Mouse (Mus musculus): ENCODE results near the gene Adarb2.

Adarb2 gene

GRCm38 (mm10) chr13:8369868-8370387 lies 167.3 kb downstream of the Adarb2 start:
- DNase-seq, result no peak

GRCm38 (mm10) chr13:8388541-8388940 lies 185.9 kb downstream of the Adarb2 start:
- no peak for DNase-seq

- DNase-seq, result no peak
Observed at GRCm38 (mm10) chr13:8400265-8401041, 197.8 kb downstream of the Adarb2 start.

GRCm38 (mm10) chr13:8402324-8402873 lies 199.7 kb downstream of the Adarb2 start:
- DNase-seq, result no peak

- DNase-seq, result no peak
Observed at GRCm38 (mm10) chr13:8406020-8406419, 203.4 kb downstream of the Adarb2 start.

GRCm38 (mm10) chr13:8410353-8411318 lies 208.0 kb downstream of the Adarb2 start:
- DNase-seq, result no peak

GRCm38 (mm10) chr13:8424019-8424719 lies 221.5 kb downstream of the Adarb2 start:
- DNase-seq, result no peak

- DNase-seq, result no peak
Observed at GRCm38 (mm10) chr13:8439188-8439835, 236.6 kb downstream of the Adarb2 start.

- no peak for DNase-seq
Observed at GRCm38 (mm10) chr13:8445415-8445814, 242.7 kb downstream of the Adarb2 start.

GRCm38 (mm10) chr13:8448192-8448879 lies 245.7 kb downstream of the Adarb2 start:
- no peak for DNase-seq

- DNase-seq, result no peak
Observed at GRCm38 (mm10) chr13:8451581-8451980, 248.9 kb downstream of the Adarb2 start.

- no peak for DNase-seq
Observed at GRCm38 (mm10) chr13:8456886-8457285, 254.2 kb downstream of the Adarb2 start.

GRCm38 (mm10) chr13:8457831-8458230 lies 255.2 kb downstream of the Adarb2 start:
- no peak for DNase-seq

GRCm38 (mm10) chr13:8467591-8468366 lies 265.1 kb downstream of the Adarb2 start:
- DNase-seq, result no peak

- peak; percentile 9 for DNase-seq
Observed at GRCm38 (mm10) chr13:8476237-8476636, 273.6 kb downstream of the Adarb2 start.

GRCm38 (mm10) chr13:8478731-8479130 lies 276.1 kb downstream of the Adarb2 start:
- no peak for DNase-seq

- no peak for DNase-seq
Observed at GRCm38 (mm10) chr13:8479970-8480369, 277.3 kb downstream of the Adarb2 start.

- no peak for DNase-seq
Observed at GRCm38 (mm10) chr13:8481347-8481746, 278.7 kb downstream of the Adarb2 start.

- no peak for DNase-seq
Observed at GRCm38 (mm10) chr13:8484592-8485272, 282.1 kb downstream of the Adarb2 start.

Measured in right cerebral cortex, postnatal 25 days (tissue).